Mouse (Mus musculus) hindbrain, embryonic 11.5 days (tissue): ENCODE data around the gene Prss2. TPM values are rescaled to one million over a fixed set of nuclear protein-coding genes. Genes with fewer than 3 reads are reported as not detected.

Experiments used
- ATAC-seq: fragments of 200-750 bp; cut with Nextera tagmentation; 2 replicates; pipeline ENCODE4 v1.8.0; 2017; ENCODE audit warnings: mild to moderate bottlenecking, moderate TSS enrichment, moderate library complexity; ENCODE audit not compliant: low FRiP score
- DNase-seq: peaks from one replicate; pipeline ENCODE4 v3.0.0-alpha.2; 2015; ENCODE audit warnings: low spot score
- H3K27ac ChIP-seq: fragments of 300-500 bp; sonication (generic); 2 replicates; pipeline ENCODE4 v1.5.1; 2014; ENCODE audit warnings: mild to moderate bottlenecking, low read depth, low read length
- H3K27me3 ChIP-seq: fragments of 300-500 bp; sonication (generic); 2 replicates; pipeline ENCODE4 v1.6.1; 2014; ENCODE audit warnings: mild to moderate bottlenecking, low read length, moderate library complexity, mixed read lengths; ENCODE audit not compliant: control insufficient read depth, insufficient read depth
- H3K36me3 ChIP-seq: fragments of 300-500 bp; sonication (generic); 2 replicates; pipeline ENCODE4 v1.6.1; 2014; ENCODE audit warnings: mild to moderate bottlenecking, low read length, moderate library complexity, mixed read lengths; ENCODE audit not compliant: control insufficient read depth, insufficient read depth
- H3K4me1 ChIP-seq: fragments of 300-500 bp; sonication (generic); replicated peaks from 2 replicates; pipeline ENCODE4 v1.6.1; 2014; ENCODE audit warnings: low read length, mixed read lengths; ENCODE audit not compliant: control insufficient read depth, insufficient read depth
- H3K4me2 ChIP-seq: fragments of 300-500 bp; sonication (generic); replicated peaks from 2 replicates; pipeline ENCODE4 v1.6.1; 2014; ENCODE audit warnings: mild to moderate bottlenecking, low read depth, low read length
- H3K4me3 ChIP-seq: fragments of 300-500 bp; sonication (generic); 2 replicates; pipeline ENCODE4 v1.5.1; 2014; ENCODE audit warnings: low read depth, low read length
- H3K9ac ChIP-seq: fragments of 300-500 bp; sonication (generic); 2 replicates; pipeline ENCODE4 v1.6.1; 2014; ENCODE audit warnings: low read depth, low read length
- H3K9me3 ChIP-seq: fragments of 300-500 bp; sonication (generic); 2 replicates; pipeline ENCODE4 v1.6.1; 2016; ENCODE audit warnings: low read length; ENCODE audit not compliant: control insufficient read depth
- WGBS: fragments of 180-500 bp; shearing (Covaris S2); extraction: QIAGEN DNeasy Blood & Tissue Kit; methylation state at CpG from one replicate; pipeline ENCODE4 v1.1.7; 2014; 5-methylcytosine and 5-hydroxymethylcytosine counted together
- polyA plus RNA-seq: library from polyadenylated mRNA; unstranded; fragments of >200 nt; fragmentation: Nextera tagmentation; extraction: Ambion mirVana; gene quantifications from 2 replicates; pipeline ENCODE4 v1.2.1, GENCODE M21; 2014

Prss2 gene
- polyA plus RNA-seq, 1 experiment from 2014 or later, result not detected

DNA sequence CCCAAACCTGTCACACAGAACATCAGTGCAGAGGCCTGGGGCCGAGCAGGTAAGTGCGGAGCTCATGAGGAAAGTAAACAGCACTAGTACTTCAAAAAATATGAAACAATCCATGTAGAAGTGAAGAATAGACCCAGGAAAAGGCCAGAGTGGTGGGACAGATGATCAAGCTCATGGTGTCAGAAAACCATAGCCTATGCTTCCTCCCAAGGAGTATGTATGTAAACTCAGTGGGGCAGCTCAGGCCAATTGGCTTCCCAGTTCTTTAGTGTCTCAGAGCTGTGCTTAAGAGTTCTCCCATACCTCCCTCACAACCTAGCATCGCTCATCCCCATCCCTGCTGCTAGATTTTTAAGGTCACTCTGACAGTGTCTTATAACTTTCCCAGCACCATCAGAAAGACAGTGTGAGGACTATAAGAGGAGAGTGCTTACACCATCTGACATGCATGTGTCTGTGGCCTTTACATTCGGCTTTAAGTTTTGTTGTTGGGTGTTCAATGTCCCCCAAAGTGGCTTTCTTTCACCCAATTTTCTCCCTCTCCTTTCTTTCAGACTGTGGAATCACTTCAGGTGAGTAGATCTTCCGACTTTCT is 25.6 kb downstream of the Prss2 start:
- DNase-seq (no peak), ATAC-seq (no peak)
- H3K9me3 ChIP-seq, result no peaks in the 10 kb centered on the region
- no peak overlapping the region for H3K4me2 ChIP-seq
- no peaks in the 10 kb centered on the region for H3K4me1 ChIP-seq
- 92% methylated on average over 5 of the region's 5 CpGs for WGBS
- no peak overlapping the region for H3K9ac ChIP-seq
- no peak overlapping the region for H3K4me3 ChIP-seq
- H3K36me3 ChIP-seq, result no peaks in the 10 kb centered on the region
- H3K27me3 ChIP-seq, result no peaks in the 10 kb centered on the region
- no peak overlapping the region for H3K27ac ChIP-seq

DNA sequence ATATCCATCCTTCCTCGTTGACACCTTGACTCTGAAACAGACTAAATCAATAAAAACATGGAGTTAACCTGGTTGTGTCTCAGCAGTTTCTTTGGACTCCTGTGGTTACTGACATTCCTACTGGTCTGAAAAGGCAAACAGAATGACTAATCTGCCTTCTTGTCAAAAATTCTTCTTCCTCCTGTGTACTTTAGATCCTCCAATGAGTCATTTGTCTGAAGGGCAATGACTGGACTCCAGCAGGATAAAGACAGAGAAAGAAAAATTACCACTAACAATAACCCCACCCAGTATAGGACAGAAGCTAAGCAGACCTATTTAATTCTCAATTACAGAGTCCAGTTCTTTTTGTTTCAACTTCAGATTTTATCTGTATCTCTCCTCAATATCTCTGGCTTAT is 26.7 kb downstream of the Prss2 start:
- Histone ChIP-seq H3K4me1 (no peaks in the 10 kb centered on the region), H3K4me2 (no peak overlapping the region), H3K36me3 (no peaks in the 10 kb centered on the region), H3K27ac (no peak overlapping the region), H3K9ac (no peak overlapping the region), H3K27me3 (no peaks in the 10 kb centered on the region), H3K4me3 (no peak overlapping the region), H3K9me3 (no peaks in the 10 kb centered on the region)
- 67% methylated on average over 1 of the region's 1 CpGs for WGBS
- DNase-seq, result no peak
- no peak for ATAC-seq

DNA sequence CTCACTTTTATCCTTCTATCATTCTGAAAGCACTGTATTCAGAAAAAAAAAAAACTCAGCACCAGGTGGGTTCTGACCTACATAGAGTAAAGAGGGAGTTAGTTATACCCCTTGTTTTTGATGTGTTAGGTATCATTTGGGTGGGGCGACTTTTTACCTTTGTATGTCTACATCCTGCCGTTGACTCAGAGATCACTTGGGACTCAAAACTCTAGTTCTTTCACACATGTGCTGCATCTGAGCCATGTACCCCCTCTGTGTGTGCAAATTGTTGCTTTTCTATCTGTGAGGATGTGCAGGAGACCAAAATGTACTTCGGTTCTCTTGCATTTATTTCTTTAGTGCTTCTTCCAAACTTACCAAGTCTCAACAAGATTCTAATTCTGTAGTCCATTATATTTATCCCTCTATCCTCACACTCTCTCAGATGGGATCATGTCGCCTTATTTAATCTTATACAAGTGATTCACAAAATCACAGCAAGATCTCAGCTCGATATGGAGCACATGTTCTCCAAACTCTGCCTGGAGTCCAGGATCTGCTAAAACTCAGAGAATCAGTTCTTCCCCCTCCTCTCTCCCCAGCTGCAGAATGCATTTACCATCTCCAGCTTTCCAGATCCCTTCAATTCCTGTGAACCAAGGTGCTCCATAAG is 31.9 kb downstream of the Prss2 start:
- Histone ChIP-seq H3K4me1 (no peaks in the 10 kb centered on the region), H3K9ac (no peak overlapping the region), H3K4me3 (no peak overlapping the region), H3K36me3 (no peaks in the 10 kb centered on the region), H3K9me3 (no peaks in the 10 kb centered on the region), H3K27me3 (no peaks in the 10 kb centered on the region), H3K4me2 (no peak overlapping the region), H3K27ac (no peak overlapping the region)
- whole genome bisulfite sequencing, result 92% methylated on average over 5 of the region's 5 CpGs
- ATAC-seq (no peak), DNase-seq (no peak)

DNA sequence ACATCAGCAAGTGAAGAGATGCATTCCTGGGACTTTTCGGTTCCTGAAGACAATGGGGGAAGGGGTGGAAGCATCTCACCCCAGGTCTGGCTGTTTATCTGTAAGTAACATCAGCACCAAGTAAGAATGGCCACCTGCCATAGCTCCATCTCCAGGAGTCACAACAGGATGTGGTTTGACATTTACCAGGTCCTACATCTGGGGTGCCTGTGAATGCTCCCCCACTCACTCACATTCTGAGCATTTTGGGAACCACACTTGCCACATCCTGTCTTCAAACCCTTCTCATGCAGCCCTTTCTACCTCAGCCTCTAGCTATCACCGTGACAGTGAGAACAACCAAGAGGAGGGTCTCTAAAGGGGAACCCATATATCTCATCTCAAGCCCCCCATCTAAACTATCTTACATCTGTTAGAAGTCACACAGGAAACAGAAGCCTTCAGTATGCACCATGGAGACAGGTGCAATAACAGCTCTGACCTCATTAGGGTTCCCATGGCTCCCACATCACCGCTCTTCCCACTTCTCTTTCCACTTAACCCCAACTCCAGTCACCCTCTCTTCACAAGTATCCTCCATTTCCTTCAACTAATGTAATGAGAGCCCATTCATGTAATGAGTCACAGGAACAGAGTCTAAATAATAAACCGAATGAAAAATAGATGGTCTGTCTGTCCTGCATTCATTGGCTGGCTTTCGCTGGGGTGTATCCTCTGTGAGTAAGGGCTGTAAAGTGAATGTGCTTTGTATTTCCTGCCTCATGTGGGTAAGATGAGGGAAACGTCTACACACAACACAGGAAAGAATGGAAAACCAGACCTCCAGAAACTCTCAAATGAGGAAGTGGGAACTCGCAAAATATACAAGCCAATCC is 32.9 kb downstream of the Prss2 start:
- H3K9me3 ChIP-seq, result no peaks in the 10 kb centered on the region
- H3K27ac ChIP-seq, result no peak overlapping the region
- H3K9ac ChIP-seq, result no peak overlapping the region
- no peaks in the 10 kb centered on the region for H3K27me3 ChIP-seq
- no peak for DNase-seq
- no peaks in the 10 kb centered on the region for H3K4me1 ChIP-seq
- no peak for ATAC-seq
- no peaks in the 10 kb centered on the region for H3K36me3 ChIP-seq
- no peak overlapping the region for H3K4me2 ChIP-seq
- no peak overlapping the region for H3K4me3 ChIP-seq
- 81% methylated on average over 7 of the region's 7 CpGs for WGBS

DNA sequence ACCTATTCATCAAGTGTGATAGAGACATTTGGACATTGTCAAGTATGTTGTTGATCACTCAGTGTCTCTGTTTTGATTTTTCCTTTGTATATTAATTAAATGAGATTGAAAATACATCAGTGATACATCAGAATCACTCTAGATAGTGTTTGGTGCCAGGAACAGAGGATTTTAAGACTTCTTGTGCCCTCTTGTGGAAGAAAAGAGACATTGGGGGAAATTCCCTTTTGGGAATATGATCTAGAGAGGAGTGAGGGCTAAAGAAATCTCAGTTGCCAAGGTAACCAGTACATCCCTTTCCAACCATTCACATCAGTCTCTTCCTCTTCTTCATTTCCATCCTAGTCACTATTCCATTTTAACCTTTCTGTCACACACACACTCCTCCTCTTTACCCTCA is 34.8 kb downstream of the Prss2 start:
- H3K36me3 ChIP-seq, result no peaks in the 10 kb centered on the region
- no peak overlapping the region for H3K4me2 ChIP-seq
- H3K9me3 ChIP-seq, result no peaks in the 10 kb centered on the region
- ATAC-seq, result 0 out of 2 replicates have a peak, but pooled peaks have one; percentile 40
- DNase-seq, result peak; percentile 8
- no peak overlapping the region for H3K27ac ChIP-seq
- no peaks in the 10 kb centered on the region for H3K4me1 ChIP-seq
- no peak overlapping the region for H3K9ac ChIP-seq
- H3K27me3 ChIP-seq, result no peaks in the 10 kb centered on the region
- no peak overlapping the region for H3K4me3 ChIP-seq

DNA sequence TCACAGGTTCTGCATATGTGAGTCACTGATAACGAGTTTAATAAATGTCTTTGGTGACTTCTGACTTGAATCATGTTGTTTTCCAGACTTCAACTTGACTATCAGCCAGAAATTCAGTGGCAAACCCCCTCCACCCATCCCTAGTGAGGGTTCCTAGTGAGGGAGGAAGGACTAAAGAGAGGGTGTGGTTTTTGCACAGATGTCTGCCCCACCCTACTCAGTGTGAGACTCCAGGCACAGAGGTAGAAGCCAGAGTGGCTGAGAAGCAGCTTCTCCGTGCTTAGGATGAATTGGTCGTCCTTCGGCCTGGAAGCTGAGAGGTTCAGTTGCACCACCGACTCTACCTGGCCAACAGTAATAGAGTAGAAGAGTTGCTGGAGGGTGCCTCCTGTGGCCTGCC is 35.9 kb downstream of the Prss2 start:
- Histone ChIP-seq H3K9ac (no peak overlapping the region), H3K4me3 (no peak overlapping the region), H3K27ac (no peak overlapping the region), H3K4me1 (no peaks in the 10 kb centered on the region), H3K27me3 (no peaks in the 10 kb centered on the region), H3K4me2 (no peak overlapping the region), H3K36me3 (no peaks in the 10 kb centered on the region), H3K9me3 (no peaks in the 10 kb centered on the region)
- DNase-seq (no peak), ATAC-seq (no peak)
- 84% methylated on average over 5 of the region's 5 CpGs for WGBS

DNA sequence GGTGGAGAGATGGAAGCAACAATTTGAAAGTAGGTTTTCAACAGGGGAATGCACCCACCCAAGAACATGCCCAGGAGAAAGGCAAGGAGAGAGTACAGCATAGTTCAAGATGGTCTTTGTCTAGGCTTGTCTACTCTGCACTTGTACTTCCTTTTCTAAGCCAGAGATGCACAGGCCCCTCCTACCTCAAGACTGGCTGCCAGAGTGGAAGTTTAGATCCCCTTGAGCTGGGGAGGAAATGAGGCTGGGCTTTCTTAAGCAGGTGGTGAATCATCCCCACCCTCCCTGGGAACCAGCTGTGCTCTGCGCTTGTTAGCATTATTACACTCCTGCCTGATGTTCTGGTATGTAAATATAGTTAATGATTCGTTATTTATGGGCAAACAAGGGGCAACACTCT is 36.7 kb downstream of the Prss2 start:
- WGBS, result 71% methylated on average over 2 of the region's 2 CpGs
- no peak for DNase-seq
- Histone ChIP-seq H3K9ac (no peak overlapping the region), H3K4me3 (no peak overlapping the region), H3K27ac (no peak overlapping the region), H3K9me3 (no peaks in the 10 kb centered on the region), H3K4me2 (no peak overlapping the region), H3K36me3 (no peaks in the 10 kb centered on the region), H3K4me1 (no peaks in the 10 kb centered on the region), H3K27me3 (no peaks in the 10 kb centered on the region)
- ATAC-seq, result no peak

DNA sequence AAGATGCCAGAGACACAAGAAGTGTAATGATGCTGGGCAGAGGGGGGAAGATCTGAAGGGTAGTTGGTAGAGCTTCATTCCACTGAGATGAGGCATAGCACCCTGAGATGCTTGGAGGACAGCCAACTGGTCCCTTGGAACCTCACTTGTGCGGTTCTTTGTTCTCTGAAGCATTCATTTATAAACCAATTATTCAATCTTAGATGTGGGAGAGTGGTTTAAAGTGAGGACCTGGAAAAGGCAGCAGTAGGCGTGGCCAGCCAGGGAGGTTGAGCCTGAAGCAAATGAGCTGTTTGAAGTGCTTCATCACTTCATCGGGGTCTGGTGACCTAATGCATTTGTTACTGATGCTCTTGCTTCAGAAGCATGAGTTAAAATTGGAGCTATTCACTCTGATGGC is 37.7 kb downstream of the Prss2 start:
- Histone ChIP-seq H3K9me3 (no peaks in the 10 kb centered on the region), H3K27me3 (no peaks in the 10 kb centered on the region), H3K4me1 (no peaks in the 10 kb centered on the region), H3K4me2 (no peak overlapping the region), H3K4me3 (no peak overlapping the region), H3K36me3 (no peaks in the 10 kb centered on the region), H3K27ac (no peak overlapping the region), H3K9ac (no peak overlapping the region)
- 69% methylated on average over 3 of the region's 3 CpGs for WGBS
- no peak for ATAC-seq
- no peak for DNase-seq
